Mouse (Mus musculus): ENCODE results near the gene Zmynd19. TPM values are rescaled to one million over a fixed set of nuclear protein-coding genes. Genes with fewer than 3 reads are reported as not detected.

The Zmynd19 gene
- 10 to 100 TPM; 34.6 to 36.8 TPM for total RNA-seq (2021)
- long read RNA-seq, experiment 1, partial matches to known transcripts, result 0 of 4 reads
- long read RNA-seq, experiment 1, other reads (novel, unspliced or antisense), result 1 of 4 reads
- long read RNA-seq, experiment 2, transcript Zmynd19-201 (6 exons, 3,903 nt), result major isoform, 6 of 13 reads
- long read RNA-seq, experiment 2, partial matches to known transcripts, result 1 of 13 reads
- long read RNA-seq, experiment 2, other reads (novel, unspliced or antisense), result 6 of 13 reads

DNA sequence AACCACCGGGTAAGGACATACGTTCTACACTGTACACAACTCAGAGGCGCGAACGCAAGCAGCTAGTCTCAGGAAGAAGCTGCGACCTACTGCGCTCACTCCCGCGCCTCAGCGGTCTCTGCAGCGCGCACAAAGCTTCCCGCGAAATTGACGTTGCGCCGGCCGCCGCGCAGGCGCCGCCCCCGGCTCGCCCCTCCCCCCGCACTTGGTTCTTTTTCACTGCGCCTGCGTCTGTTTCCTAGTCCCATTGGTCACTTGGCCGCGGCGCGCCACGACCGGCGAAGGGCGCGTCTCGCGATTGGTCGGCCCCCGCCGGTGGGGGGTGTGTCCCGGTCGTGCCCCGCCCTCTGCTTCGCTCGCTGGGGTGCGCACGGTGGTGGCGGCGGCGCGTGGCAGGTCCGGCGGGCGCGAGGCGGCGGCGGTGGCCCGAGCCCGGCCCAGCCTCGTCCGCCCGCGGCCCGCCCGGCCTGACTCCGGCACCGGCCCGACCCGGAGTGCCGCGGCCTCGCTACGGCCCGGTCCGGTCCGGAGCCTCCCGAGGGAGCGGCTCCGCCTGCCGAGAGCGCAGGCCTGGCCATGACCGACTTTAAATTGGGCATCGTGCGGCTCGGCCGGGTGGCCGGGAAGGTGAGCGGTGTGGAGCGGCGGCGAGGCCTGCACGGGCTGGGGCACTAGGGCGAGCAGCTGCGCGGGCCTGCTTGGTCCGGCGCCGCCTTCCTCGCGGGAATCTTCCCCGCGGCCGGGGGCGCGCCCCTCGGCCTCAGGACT lies at the start of gene Zmynd19:
Gene Zmynd19 (plus strand): TSS at position 372 of the 768 bp plus-strand sequence.
- DNase-seq (ENCODE audit: low spot score in 2 of 2), result peak; percentile 96 to 98

DNA sequence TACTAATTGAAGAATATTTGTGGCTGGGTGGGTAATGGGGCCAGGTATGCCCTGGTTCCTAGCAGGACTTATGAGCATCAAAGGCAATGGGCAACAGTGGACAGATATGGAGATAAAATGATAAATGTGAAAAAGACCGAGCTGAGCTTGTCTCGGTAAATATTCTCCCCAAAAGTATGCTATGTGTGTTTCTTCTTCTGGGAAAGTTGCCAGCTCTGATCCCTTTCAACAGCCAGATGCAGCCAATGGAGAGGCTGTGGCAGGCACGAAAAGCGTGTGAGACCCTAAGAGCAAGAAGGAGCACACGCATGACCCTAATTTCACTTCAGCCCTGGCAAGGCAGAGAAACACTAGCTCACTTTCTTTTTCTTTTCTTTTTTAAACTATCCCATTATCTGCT lies 48.5 kb upstream of the Zmynd19 start:
- no peak for DNase-seq (ENCODE audit: low spot score in 2 of 2)

DNA sequence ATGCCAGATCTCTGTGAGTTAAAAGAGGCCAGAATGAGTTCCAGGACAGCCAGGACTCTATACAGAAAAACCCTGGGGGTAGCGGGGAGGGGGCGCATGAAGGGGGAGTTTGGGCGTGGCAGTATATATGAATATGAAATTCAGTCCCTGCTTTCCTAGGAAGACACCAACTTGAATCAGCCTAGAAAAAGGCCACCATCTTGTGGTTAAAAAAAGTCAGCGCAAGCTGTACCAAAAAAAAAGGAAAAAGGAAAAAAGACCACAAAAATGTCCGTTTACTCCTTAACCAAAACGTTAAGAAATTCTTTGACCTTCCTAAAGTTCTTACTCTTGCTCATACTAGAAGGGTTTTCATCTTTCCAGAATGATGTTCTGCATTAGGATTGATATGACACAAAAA lies 46.6 kb upstream of the Zmynd19 start:
- no peak for DNase-seq (ENCODE audit: low spot score in 2 of 2)

DNA sequence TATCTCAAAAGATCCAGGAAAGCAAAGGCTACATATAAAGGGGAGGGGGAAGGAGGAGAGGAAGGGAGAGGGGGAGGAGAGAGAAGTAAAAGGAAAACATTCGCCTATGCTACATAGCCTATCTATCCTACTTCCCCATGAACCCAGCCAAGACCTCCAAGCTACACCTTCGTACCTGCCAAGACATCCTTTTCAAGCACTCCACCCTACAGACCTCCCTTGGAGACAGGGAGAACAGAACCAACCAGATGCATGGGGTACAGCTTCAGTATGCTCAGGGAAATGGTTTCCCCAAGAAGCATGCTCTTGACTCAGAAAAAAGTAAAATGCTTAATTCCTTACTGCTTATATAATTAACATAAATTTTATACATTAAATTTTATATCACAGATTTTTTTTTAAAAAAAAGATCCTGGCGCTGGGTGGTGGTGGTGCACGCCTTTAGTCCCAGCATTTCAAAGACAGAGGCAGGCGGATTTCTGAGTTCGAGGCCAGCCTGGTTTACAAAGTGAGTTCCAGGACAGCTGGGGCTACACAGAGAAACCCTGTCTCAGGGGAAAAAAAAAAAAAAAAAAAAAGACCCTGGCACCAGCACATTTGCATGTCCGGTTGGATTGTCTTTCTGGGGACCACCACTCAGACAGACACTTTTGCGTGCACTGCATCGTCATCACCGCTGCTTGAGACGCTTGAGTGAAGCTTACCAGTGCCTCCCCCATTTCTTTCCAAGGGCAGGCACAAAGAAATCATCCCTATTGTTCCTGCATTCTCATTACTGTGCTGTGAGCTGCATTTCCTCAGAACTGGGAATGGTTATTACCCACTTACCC lies 44.6 kb upstream of the Zmynd19 start:
- no peak for DNase-seq (ENCODE audit: low spot score in 2 of 2)

DNA sequence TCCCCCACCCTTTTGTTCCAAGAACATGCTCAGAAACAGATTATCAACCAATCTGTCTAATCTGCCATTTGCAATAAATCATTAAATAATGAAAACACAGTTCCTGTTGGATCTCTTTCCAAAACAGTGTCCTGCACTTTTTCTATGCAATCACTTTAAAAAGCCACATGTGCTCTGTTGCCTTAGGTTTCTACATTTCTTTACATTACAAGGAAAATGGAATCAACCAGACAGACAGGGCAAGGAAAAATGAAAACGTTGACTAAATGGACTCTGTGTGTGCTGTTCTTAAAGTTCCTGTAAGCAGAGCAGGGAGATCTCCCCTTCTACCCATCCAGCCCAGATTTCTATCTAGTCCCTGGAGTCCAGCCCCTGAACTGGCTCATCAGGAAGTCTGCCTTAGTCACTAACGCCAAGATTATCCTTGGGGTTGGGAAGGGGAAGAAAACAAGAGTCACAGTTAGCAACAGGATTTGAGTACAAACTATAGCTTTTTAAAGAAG lies 43.9 kb upstream of the Zmynd19 start:
- DNase-seq (ENCODE audit: low spot score in 2 of 2), result peak in 1 of 2 experiments; percentile 61

DNA sequence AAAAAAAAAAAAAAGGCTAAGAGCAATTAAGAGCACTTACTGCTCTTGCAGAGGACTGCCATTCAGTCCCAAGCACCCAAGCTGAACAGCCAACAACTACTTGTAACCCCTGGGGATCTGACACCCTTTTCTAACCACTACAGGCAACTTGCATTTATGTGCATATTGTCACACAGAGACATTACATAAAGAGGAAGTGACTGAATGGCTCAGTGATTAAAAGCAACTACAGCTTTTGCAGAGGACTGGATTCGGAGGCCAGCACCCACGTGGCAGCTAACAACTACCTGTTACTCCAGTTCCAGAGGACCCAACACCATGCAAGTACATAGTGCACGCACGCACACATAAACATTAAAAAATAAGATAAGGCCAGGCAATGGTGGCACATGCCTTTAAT lies 39.1 kb upstream of the Zmynd19 start:
- DNase-seq (ENCODE audit: low spot score in 2 of 2), result no peak

DNA sequence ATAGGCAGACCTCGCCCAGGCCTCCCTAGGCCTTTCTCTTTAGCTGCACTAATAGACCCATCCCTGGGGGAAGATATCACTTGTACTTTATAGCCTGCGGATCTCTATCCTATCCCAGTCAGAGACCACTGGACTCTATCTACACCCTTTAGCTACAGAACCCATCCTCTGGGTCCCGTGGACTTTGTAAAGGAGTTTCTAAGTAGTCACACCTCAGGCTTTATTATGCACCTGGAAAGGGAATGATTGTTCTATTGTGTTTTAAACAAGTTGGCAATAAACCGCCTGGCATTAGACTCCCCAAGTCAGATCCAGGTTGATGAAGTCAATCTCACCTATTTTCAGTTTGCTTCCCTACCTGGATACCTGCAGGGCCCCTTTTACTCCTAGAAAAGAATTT lies 37.4 kb upstream of the Zmynd19 start:
- no peak for DNase-seq (ENCODE audit: low spot score in 2 of 2)

DNA sequence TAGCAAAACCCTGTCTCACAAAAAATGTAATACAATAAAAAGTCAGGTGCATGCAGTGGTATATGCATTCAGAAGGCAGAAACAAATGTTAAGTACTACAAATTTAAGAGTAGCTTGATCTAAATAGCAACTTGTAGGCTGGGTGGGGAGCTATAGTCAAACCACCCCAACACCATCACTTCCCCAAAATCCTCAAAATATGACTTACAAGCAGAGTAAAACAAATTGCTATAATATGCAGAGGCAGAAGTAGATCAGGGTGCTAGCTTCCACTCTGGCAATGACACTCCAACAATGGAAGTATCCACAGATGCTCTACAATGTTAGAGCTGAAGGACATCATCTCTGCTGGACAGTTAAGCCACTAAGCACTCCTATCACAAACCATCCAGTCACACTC lies 37.0 kb upstream of the Zmynd19 start:
- DNase-seq (ENCODE audit: low spot score in 2 of 2), result no peak

DNA sequence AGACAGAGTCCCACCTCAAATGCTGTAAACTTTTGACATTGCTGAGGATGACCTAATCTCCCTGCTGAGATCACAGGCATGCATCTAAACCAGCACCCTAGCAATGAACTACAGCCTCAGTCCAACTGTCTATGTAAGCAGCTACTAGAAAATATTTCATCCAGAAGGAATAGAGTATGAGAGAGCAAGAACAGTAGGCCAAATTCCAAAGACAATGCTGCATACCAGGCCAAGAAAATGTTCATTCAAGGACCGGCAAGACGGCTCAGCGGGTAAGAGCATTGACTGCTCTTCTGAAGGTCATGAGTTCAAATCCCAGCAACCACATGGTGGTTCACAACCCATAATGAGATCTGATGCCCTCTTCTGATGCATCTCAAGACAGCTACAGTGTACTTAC lies 34.8 kb upstream of the Zmynd19 start:
- no peak for DNase-seq (ENCODE audit: low spot score in 2 of 2)

DNA sequence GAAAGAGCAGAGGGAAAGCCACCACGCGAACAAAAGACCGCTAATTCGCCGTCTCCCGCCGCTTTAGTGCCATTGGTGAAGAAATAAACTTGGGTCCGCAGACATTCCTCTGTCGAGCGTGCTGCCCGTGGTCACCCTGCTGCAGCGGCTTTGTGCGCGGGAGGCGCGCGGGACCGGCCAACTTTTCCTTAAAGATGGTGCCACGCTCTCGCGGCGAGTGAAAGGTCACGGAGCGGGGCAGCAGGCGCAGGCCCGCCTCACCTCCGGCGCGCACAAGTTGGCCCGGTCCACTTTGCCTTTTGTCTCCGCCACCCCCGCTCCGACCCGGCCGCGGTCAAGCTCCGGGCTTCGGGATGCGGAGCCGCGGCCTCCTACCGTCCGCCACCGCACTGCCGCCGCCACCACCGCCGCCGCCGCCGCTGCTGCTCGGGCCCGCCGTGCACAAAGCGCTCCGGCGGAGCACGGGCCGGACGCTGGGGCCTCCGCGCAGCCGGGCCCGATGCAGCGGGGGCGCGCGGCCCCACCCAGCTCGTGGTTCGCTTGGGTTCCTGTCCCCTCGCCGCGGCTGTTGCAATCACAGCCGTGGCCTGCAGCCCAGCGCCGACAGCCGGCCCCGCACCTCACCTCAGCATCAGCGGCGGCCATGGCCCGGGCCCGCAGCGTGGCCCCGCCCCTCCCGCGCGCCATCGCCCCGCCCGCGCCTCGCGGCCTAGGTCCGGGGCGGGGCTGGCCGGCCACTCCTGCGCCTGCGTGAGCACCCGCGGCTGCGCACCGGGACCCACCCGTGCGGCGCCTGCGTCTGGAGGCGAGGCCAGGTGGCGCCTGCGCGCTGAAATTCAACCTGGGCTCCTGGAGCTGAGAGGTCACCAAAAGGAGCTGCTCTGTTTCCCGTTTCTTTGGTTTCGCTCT lies 30.4 kb upstream of the Zmynd19 start, which contains the start of gene Ehmt1:
Gene Ehmt1 (minus strand): TSS at position 685 of the 909 bp plus-strand sequence.
- peak; percentile 91 to 95 for DNase-seq (ENCODE audit: low spot score in 2 of 2)

DNA sequence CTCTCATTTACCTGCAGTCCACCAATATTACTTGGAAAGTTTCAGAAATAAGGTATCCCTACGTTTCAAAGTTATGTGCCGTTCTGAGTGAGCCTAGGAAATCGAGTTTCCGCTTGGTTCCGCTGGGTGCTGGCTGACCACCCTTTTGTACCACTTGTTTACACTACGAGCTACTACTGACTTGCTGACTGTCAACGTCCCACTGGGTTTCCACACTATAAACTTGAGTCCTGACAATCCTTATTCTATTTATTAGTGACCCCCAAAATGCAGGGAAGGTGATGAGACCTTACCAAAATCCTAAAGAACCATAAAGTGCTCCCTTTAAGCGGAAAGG lies 29.8 kb upstream of the Zmynd19 start:
- no peak for DNase-seq (ENCODE audit: low spot score in 2 of 2)

DNA sequence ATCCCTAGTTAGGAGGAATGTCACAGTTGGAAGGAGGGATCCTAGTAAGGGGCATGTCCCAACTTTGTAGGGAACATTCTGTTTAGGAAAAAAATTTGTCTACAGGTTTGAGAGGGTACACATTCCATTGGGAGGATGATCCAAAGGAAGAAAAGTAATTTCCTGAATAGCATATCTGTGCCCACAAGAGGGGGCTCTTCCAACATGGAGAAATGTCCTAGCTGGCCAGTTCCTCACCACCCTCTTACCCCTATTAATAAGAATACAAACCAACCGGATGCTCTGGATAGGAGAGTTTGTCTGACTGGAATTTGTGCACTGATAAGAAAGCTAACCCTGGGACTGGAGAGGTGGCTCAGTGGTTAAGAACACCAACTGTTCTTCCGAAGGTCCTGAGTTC lies 26.0 kb upstream of the Zmynd19 start:
- DNase-seq (ENCODE audit: low spot score in 2 of 2), result no peak

DNA sequence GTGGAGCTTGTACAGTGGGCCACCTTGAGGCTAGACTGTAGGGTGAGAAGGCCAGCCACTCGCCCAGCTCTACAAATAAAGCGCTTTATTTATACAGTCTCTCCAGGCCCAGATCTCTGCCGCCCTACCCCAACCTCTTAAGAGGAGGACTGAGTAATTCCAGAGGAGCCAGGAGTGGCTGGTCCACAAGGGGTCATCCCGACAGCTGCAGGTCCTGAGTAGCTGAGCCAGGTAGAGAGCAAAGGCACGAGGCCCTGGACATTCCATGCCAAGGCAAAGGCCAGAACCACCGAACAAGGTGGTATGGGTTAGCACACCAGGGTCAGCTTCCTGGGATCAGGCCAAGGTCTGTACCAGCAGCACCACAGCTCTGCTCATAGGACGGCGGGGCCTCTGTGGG lies 24.3 kb upstream of the Zmynd19 start:
- no peak for DNase-seq (ENCODE audit: low spot score in 2 of 2)

DNA sequence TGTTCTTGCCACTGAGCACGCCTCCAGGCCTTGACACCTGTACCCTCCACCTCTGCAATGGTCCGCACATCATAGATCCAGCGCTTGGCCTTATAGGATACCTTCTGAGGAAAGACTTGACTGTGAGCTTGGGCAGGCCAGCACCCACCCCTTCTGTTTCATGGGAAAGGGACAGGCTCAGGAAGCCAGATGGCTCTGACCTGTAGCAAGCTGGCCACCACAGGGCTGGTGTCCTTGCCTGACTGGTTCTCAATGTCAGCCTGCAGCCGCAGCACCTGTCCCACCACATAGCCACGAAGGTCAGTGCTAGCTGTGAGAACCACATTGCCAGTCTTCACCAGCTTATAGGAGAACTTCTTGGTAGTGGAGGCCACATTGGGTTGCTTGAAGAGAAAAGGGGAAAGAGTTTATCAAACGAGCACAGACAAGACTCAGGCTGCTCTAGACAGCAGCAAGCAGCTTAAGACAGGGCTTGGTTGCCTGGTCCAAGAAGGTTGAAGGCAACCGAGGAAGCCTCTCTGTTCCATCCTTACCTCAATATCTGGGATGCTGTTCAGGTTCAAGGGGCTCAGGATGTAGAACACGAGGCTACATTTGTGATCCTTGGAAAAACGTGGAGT lies 23.1 kb upstream of the Zmynd19 start:
- no peak for DNase-seq (ENCODE audit: low spot score in 2 of 2)

DNA sequence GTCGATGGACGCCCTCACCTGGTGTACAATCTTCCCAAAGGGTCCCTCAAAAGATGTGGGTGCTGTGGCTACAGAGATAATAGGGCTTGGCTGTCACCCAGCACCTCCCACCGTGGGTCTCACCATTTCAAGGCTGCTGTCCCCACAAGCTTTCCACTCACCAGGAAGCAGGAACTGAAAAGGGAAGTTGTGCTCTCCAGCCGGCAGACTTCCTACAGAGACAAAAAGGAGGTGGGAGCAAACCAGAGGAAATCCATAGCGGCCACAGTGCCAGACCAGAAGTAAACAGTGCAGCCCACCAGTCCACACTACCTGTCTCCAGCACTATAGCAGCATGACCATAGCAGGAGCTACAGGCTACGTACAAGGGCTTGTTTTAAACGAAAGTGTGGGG lies 22.6 kb upstream of the Zmynd19 start:
- no peak for DNase-seq (ENCODE audit: low spot score in 2 of 2)

DNA sequence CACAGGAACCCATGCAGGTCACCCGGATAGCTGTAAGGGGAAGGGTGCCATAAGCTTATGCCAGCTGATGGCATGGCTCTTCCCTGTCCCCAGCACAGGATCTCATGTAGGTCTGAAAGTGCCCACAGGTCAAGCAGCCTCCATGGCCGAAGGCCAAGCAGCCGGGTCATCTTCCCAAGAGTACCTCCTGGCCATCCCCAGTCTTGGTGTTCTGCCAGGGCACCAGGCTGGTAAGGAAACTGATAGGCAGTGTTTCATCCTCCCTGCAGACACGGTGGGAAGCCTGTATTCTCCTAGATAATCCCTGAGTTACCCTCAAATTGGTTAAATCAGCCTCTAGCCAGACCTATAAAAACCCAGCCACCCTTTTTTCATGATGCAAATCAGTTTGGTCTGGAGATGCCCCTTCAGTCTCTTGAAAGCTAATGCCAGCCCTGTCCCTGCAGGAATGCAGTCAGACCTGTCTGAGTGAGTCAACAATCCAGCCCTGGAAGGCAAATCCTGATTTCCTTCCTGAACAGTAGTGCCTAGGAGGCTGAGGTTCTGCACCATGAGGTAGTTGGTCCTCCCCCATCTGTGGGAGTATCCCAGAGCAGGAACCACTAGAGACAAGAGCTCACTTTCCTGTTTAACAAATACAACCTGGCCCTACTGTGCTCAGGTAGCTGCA lies 21.6 kb upstream of the Zmynd19 start:
- no peak for DNase-seq (ENCODE audit: low spot score in 2 of 2)

DNA sequence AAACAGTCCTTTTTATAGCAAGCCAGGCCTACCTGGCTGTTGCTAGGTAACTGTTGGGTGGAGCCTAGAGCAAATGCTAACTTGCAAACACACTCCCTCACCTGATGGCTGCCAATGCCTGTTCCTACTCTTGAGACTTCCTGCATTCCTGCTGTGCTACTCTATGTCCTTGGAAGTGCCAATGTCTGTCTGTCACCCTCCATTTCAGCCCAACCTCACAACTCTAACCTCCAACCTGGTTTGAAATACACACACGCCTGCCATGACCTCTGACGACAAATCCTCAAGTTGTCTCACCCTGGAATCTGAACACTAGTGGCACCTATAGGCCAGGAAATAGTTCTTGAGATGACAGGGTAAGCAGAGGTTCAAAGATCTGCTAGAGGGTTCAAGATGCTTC lies 20.5 kb upstream of the Zmynd19 start:
- DNase-seq (ENCODE audit: low spot score in 2 of 2), result no peak

DNA sequence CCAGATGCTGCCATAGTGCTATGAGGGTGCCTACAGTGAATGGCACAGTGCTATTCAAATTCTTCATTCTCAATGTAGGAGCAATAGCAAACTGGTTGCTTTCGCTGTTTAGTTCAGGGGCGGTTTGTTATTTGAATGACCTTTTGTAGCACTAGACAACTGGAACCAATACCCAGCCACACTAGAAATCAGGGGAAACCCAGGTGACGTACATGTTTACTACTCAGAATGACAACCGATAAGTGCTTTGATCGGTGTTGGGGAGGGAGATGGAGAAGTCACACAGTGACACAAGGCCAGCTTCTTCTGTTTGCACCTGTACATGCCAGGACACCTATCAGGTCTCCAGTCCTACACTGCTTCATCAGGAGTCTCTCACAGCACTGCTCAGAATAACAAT lies 20.0 kb upstream of the Zmynd19 start:
- DNase-seq (ENCODE audit: low spot score in 2 of 2), result no peak

DNA sequence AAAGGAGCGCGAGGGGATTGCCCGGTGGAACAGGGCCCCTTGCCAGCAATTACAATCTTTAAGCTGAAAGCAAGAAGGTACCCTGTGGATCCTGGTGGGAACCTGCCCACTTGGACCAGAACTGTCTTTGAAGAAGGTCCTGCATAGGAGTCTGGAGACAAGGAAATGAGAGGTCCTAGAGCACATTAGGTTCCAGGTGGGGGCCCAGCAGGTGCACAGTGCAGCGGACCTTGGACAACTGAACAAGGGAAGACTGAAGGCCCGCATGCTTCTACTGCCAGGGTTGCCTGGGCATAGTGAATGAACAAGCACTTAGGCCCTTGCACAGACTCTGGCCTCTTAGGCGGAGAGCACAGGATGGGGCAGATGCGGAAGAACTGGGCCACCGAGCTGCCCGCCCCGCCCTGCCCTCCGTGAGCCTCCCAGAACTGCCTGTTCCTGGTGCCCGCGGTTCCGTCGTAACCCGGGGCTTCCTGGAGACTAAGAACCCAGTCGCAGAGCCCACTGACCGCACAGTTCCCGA lies 15.1 kb upstream of the Zmynd19 start:
- peak in 1 of 2 experiments; percentile 8 for DNase-seq (ENCODE audit: low spot score in 2 of 2)
